Mouse (Mus musculus) leukemia stem cell, adult 10-12 weeks (primary cell): Measurements from ENCODE around the gene Nuak2. TPM values are rescaled to one million over a fixed set of nuclear protein-coding genes. Genes with fewer than 3 reads are reported as not detected.

ENCODE experiments used
- polyA plus RNA-seq: library from polyadenylated mRNA; stranded (reverse); fragments of >175 nt; gene quantifications from 2 replicates; pipeline ENCODE4 v1.2.3, GENCODE M21; 2012; ENCODE audit warnings: low replicate concordance

The Nuak2 gene
- polyA plus RNA-seq = 4.7 and 6.2 TPM in 2 replicates

GRCm38 (mm10) chr1:132315889-132316624 is at the start of gene Nuak2:
Nuak2 (plus strand) TSS chr1:132316126.

GRCm38 (mm10) chr1:132298425-132298800 is 17.5 kb upstream of the Nuak2 start, which contains the start of gene Klhdc8a:
Klhdc8a (plus strand) TSS chr1:132298626.

Other genes starting within 250 kb of the Nuak2 start
- gene Mfsd4a, start 248.1 kb upstream of the Nuak2 start, polyA plus RNA-seq = 0.07 and 0.21 TPM in 2 replicates
- gene Cdk18, start 176.4 kb upstream of the Nuak2 start, polyA plus RNA-seq = 1.9 and 2.5 TPM in 2 replicates
- 0.24 TPM in 1 of 2 replicates, not detected in the other for gene Lemd1, start 124.7 kb upstream of the Nuak2 start, polyA plus RNA-seq
- not detected in 2 replicates for gene AC124108.1, start 124.7 kb upstream of the Nuak2 start, polyA plus RNA-seq
- gene Gm10188, start 86.4 kb upstream of the Nuak2 start, polyA plus RNA-seq = not detected in 2 replicates
- 0.03 TPM in 1 of 2 replicates, not detected in the other for gene Klhdc8a, start 17.5 kb upstream of the Nuak2 start, polyA plus RNA-seq
- gene Tmcc2, start 75.2 kb downstream of the Nuak2 start, polyA plus RNA-seq = 227 and 266 TPM in 2 replicates
- gene Dstyk, start 101.4 kb downstream of the Nuak2 start, polyA plus RNA-seq = 1.6 and 2.4 TPM in 2 replicates
- gene Rbbp5, start 161.2 kb downstream of the Nuak2 start, polyA plus RNA-seq = 2.3 and 4.1 TPM in 2 replicates
- 0.26 TPM in 1 of 2 replicates, not detected in the other for gene Tmem81, start 190.1 kb downstream of the Nuak2 start, polyA plus RNA-seq
- 0.15 TPM in 1 of 2 replicates, not detected in the other for gene Cntn2, start 227.1 kb downstream of the Nuak2 start, polyA plus RNA-seq